Mouse (Mus musculus) MEL (cell line): ENCODE results near the gene Samd13.

Experiments
- CTCF ChIP-seq, 3 experiments: IDR thresholded peaks in 2 of 3; conservative IDR thresholded peaks in 1 of 3; 2 replicates each; pipeline ENCODE4 v1.5.1; 2011 to 2012; ENCODE audit warnings: low read length in 3 of 3, low read depth in 2 of 3, mild to moderate bottlenecking in 2 of 3, improper control_type of control experiment in 1 of 3, inconsistent platforms in 1 of 3, mixed read lengths in 1 of 3, moderate library complexity in 1 of 3; ENCODE audit not compliant: control insufficient read depth in 1 of 3, insufficient read depth in 1 of 3, poor library complexity in 1 of 3, severe bottlenecking in 1 of 3
- ELF1 ChIP-seq: IDR thresholded peaks from 2 replicates; pipeline ENCODE4 v1.6.1; 2014; ENCODE audit warnings: low read depth, mild to moderate bottlenecking, inconsistent platforms, low read length, improper control_type of control experiment, moderate library complexity
- ETS1 ChIP-seq: IDR thresholded peaks from 2 replicates; pipeline ENCODE4 v1.6.1; 2012; ENCODE audit warnings: low read depth, mild to moderate bottlenecking, inconsistent platforms, low read length, improper control_type of control experiment, moderate library complexity
- HCFC1 ChIP-seq: IDR thresholded peaks from 2 replicates; pipeline ENCODE4 v1.6.1; 2012; ENCODE audit warnings: low read depth, mild to moderate bottlenecking, inconsistent platforms, low read length, improper control_type of control experiment, moderate library complexity
- KAT2A ChIP-seq: conservative IDR thresholded peaks from 2 replicates; pipeline ENCODE4 v1.6.1; 2012; ENCODE audit warnings: low read depth, low read length, improper control_type of control experiment, inconsistent platforms
- NELFE ChIP-seq: IDR thresholded peaks from 2 replicates; pipeline ENCODE4 v1.6.1; 2011; ENCODE audit warnings: low read depth, low read length, improper control_type of control experiment
- POLR2AphosphoS2 ChIP-seq: IDR thresholded peaks from 2 replicates; pipeline ENCODE4 v1.6.1; 2011; ENCODE audit warnings: low read length, improper control_type of control experiment
- POLR2AphosphoS5 ChIP-seq: IDR thresholded peaks from 2 replicates; pipeline ENCODE4 v1.6.1; 2012; ENCODE audit warnings: low read depth, borderline replicate concordance, mild to moderate bottlenecking, inconsistent platforms, low read length, moderate library complexity, mixed read lengths
- ZC3H11A ChIP-seq: IDR thresholded peaks from 2 replicates; pipeline ENCODE4 v1.6.1; 2012; ENCODE audit warnings: low read depth, mild to moderate bottlenecking, inconsistent platforms, low read length, improper control_type of control experiment

- TF ChIP-seq CTCF (IDR thresholded peaks at IDR 0.05 in 2 of 3, conservative IDR thresholded peaks at IDR 0.05 in 1 of 3; ENCODE audit: control insufficient read depth in 1 of 3, insufficient read depth in 1 of 3, low read depth in 2 of 3, low read length in 3 of 3, poor library complexity in 1 of 3, severe bottlenecking in 1 of 3) (no peak), POLR2AphosphoS2 (no peak), ETS1 (no peak), NELFE (no peak), ZC3H11A (no peak), KAT2A (no peak), POLR2AphosphoS5 (no peak), ELF1 (no peak), HCFC1 (no peak)
Measured at GRCm38 (mm10) chr3:146632506-146632905, 52.9 kb downstream of the Samd13 start.
